Mouse (Mus musculus): ENCODE results near the gene Wdr5b. TPM values are rescaled to one million over a fixed set of nuclear protein-coding genes. Genes with fewer than 3 reads are reported as not detected.
"Not testable (repeated sequence)": the region's sequence is repeated elsewhere in the genome, so short reads cannot be mapped to it uniquely, and the experiment has no call there.

Gene Wdr5b
- total RNA-seq (2021) = 3.6 and 5.1 TPM in 2 replicates
- long read RNA-seq, experiment 1, transcript Wdr5b-201 (1 exons, 2,739 nt) = major isoform, 9 of 9 reads
- long read RNA-seq, experiment 1, partial matches to known transcripts = 0 of 9 reads
- long read RNA-seq, experiment 1, other reads (novel, unspliced or antisense) = 0 of 9 reads
- long read RNA-seq, experiment 2, partial matches to known transcripts = 0 of 4 reads
- long read RNA-seq, experiment 2, other reads (novel, unspliced or antisense) = 0 of 4 reads

DNA sequence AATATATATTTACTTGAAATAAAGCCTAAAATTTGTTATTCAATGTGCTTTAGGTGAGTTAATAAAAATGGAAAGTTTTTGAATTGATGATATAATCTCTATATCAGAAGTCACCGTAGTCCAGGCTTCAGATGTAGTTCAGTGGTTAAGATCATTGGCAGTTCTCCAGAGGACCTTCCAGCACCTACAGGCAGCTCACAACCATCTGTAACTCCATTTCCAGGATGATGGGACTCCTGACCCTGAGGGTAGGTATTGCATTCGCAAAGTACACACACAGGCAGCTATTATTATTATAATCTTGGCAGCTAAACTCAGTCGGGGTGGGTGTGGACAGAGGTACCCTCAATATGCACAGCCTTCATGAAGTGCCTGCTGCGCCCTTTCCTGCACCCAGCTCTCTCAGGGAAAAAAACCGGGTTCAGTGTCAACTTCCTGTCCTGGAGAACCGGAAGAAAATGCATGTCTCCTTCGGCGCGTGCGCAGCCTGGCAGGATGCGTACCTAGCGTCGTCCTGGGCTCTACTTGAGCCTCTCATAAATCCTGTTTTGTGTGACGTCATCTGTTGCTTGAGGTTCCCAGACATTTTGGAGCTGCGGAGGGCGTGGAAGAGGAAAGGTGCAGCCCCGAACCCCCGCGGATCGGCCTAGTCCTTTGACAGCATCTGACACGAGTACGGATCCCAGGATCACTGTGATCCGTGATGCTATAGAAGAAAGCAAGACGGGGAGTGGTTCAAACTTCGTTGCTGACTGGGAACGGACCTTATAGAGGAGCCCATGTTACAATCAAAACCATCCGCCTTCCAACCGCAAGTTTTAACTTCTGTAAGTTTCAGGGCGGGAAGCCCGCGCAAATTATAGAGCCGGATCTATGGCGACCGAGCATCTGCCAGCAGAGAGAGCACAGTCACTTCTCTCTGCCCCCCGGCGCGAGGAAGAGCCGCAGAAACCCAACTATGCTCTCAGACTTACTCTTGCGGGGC lies at the start of gene Wdr5b:
Gene Wdr5b (plus strand): TSS at position 551 of the 985 bp plus-strand sequence.
- peak; percentile 94 for DNase-seq

DNA sequence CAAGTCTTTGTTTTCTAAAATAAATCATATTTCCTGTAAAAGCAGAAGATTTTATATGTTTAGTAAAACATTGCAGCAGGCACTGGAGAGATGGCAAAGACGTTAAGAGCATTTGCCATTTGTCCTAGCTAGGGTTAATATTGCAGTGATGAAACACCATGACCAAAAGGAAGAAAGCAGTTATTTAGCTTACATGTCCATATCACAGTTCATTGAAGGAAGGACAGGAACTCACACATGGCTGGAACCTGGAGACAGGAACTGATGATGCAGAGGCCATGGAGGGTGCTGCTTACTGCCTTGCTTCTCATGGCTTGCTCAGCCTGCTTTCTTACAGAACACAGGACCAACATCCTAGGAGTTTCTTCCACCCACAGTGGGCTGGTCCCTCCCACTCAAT lies 48.6 kb upstream of the Wdr5b start:
- no peak for DNase-seq

- DNase-seq = no peak
Measured at GRCm38 (mm10) chr16:35993316-35993715, 47.7 kb upstream of the Wdr5b start.

GRCm38 (mm10) chr16:35998852-35999251 lies 42.1 kb upstream of the Wdr5b start:
- not testable (repeated sequence) for DNase-seq

GRCm38 (mm10) chr16:36008396-36008795 lies 32.6 kb upstream of the Wdr5b start:
- DNase-seq = no peak

DNA sequence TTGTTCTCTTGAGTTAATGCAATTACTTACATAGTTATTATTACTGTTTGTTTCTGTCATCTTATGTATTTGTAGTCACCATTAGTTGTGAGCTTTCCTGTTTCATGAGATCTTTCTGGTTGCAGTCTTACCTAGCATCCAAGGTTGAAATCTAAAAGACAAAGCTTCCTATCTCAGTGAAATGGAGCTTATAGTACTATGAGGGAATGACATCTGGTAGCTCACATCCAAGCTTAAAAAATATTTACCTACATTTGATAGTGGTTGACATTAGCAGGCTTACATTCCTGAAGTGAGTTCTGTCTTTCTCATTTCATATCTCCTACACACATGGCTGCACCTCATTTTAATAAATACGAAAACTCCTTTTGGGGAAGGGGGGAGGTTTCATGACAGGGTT lies 24.7 kb upstream of the Wdr5b start:
- DNase-seq = no peak

DNA sequence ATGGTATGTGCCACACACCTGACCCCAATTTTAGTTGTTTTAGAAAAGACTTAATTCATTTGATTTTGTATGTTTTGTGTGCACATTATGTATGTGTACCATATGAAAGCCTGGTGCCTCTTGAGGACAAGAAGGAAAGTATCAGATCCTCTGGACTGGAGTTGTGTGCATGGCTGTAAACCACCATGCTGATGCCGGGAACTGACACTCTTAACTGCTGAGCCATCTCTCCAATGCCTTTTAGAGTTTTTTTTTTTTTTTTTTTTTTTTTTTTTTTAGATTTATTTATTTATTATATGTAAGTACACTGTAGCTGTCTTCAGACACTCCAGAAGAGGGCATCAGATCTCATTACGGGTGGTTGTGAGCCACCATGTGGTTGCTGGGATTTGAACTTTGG lies 12.9 kb upstream of the Wdr5b start:
- not testable (repeated sequence) for DNase-seq

- no peak for DNase-seq
Measured at GRCm38 (mm10) chr16:36041625-36042020, 633 bp downstream of the Wdr5b start.

GRCm38 (mm10) chr16:36043073-36043472 lies 2.1 kb downstream of the Wdr5b start:
- DNase-seq = no peak

DNA sequence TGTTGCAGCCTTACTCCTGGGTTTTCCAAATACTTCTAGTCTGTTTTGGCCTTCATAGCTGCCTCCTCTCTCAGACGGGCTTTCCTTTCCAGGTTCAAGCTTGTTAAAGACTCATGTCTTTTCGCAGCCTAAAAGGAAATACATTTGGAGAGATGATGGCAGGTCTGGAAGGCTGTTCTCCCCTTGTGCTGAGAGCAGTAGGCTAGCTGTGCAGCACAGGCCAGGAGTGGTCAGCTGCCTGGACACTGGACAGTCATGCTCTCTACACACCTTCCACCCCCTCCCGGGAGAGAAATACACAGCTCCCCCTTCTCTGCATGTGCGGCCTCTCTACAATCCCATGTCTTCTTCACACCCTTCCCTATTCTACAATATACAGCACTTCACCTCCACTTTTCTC lies 3.0 kb downstream of the Wdr5b start:
- no peak for DNase-seq

GRCm38 (mm10) chr16:36047538-36047937 lies 6.5 kb downstream of the Wdr5b start:
- no peak for DNase-seq

- no peak for DNase-seq
Measured at GRCm38 (mm10) chr16:36051491-36051890, 10.5 kb downstream of the Wdr5b start.

DNA sequence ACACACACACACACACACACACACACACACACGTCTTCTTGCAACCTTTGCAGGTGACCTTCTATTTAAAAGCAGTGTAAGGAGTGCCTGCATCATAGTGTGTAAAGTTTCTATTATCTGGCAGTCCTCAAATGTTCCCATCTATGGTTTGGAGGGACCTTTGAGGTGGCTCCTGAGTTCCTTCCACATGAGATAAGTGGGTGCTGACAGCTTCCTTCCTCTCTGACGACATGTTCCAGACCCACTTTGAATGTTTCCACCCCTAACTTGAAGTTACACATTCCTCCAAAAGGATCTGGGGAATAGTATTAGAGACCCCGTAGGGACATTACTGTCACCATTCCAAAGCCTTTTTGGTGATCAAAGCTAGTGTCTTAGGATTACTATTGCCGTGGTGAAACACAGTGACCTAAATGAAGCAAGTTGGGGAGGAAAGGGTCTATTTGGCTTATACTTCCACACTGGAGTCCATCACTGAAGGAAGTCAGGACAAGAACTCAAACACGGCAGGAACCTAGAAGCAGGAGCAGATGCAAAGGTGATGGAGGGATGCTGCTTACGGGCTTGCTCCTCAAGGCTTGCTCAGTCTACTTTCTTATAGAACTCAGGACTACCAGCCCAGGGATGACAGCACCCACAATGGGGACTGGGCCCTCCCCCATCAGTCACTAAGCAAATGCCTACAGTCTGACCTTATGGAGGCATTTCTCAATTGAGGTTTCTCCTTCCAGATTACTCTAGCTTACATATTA lies 12.7 kb downstream of the Wdr5b start:
- no peak for DNase-seq

GRCm38 (mm10) chr16:36054920-36055319 lies 13.9 kb downstream of the Wdr5b start:
- no peak for DNase-seq

DNA sequence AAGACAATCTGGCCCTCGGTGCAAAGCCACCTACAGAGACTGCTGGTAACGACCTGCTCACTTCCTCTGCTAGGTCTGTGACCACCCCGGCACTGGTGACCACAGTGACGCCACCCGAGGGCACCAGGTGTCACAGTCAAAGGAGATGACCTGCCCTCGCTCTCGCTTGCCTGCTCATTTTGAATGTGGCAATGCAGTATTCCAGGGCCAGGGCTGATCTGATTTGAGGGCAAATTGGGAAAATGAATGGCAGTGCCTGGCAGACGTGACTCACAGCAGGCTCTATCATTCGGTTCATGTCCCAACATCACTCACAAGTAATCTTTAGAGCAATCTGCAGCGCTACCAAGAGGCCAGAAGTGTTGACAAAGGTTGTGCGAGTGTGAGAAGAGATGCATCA lies 15.4 kb downstream of the Wdr5b start:
- DNase-seq = peak; percentile 63

DNA sequence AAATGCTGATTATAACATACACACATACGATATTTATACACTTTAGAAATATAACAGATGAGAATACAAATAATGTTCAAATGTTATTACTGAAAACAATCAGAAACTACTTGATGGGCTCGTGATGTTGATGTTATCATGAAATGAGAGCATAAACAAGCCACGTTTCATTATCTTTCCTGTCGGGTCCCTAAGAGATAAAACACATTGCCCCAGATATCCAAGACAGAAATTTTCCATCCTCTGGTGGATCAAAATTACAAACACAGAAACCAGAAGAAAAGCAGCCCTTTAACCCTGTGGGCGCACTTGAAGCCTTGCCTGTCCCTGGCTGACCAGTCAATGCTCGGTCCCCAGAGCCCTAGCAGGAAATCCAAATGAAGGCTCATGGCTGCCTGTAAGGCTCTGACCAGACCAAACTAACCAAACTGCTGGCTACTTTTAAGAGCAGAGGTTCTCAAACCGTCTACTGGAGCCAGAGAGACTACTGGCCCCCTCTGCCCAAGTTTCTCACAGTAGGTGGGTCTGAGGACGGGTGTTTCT lies 17.0 kb downstream of the Wdr5b start:
- DNase-seq = peak; percentile 28

GRCm38 (mm10) chr16:36062534-36062933 lies 21.5 kb downstream of the Wdr5b start:
- not testable (repeated sequence) for DNase-seq

GRCm38 (mm10) chr16:36063315-36063714 lies 22.3 kb downstream of the Wdr5b start:
- no peak for DNase-seq

- no peak for DNase-seq
Measured at GRCm38 (mm10) chr16:36064904-36065303, 23.9 kb downstream of the Wdr5b start.

GRCm38 (mm10) chr16:36067694-36068093 lies 26.7 kb downstream of the Wdr5b start:
- peak; percentile 13 for DNase-seq

GRCm38 (mm10) chr16:36068356-36068755 lies 27.4 kb downstream of the Wdr5b start:
- DNase-seq = no peak

- no peak for DNase-seq
Measured at GRCm38 (mm10) chr16:36069819-36070575, 29.0 kb downstream of the Wdr5b start.
